Mouse (Mus musculus) fat pad, adult 2 months (tissue): Measurements from ENCODE around the gene Wdr18.

ENCODE experiments used
- DNase-seq: peaks from one replicate; pipeline ENCODE4 v3.0.0-alpha.2; 2011; ENCODE audit warnings: low read depth, low spot score; ENCODE audit errors: extremely low read depth

Gene Wdr18

DNA sequence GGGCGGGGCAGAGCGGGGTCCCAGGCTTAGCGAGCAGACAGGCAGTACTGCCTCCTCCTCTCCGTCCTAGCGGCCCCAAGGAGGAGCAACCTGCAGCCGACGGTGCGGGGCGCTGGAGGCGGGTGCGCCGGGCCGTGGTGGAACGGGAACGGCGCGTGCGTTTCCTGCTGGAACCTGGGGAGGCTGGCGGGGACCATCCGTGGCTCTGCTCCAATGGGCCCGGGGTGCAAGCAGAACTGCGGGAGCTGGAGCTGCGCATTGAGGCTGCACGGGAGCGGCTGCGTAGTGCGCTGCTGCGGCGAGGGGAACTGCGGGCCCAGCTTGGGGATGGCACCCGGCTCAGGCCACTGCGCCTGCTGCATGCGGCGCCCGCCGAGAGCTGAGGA is 16.8 kb downstream of the Wdr18 start:
- no peak for DNase-seq

DNA sequence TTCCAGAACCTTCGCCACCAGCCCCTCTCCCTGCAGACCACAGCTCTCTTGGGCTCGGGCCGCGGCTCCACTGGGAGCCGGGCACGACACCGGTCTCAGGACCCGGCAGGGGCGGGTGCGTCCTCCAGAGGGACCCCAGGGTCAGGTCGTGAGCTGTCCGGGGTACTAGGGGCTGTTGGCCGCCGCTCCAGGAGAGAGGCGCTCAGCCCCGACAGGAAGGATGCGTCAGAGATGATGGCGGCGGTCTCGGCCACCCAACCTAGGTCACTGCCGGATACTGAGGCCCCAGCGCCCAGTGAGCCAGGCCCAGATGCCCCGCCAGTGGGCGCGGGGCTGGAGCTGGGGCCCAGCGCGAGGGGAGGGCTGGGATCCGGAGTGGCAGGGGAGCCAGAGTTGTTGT is 17.4 kb downstream of the Wdr18 start:
- DNase-seq = no peak

DNA sequence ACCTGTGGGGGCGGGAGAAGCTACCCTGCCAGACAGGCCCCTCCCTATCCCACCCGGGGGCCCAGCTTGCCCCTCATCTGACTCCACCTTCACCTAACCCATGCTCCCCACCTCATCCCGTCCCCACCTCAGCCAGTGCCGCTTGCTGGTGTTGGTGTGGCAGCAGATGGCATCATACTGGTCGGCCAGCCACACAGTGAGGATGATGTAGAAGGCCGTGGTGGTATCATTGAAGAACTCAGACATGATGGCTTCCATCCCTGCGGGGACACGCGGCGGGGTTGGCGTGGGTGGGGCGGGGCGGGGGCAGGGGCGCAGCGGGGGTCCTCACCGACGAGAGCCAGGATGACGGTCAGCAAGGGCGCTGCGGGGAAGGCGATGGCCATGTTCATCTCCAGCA is 18.1 kb downstream of the Wdr18 start:
- no peak for DNase-seq

DNA sequence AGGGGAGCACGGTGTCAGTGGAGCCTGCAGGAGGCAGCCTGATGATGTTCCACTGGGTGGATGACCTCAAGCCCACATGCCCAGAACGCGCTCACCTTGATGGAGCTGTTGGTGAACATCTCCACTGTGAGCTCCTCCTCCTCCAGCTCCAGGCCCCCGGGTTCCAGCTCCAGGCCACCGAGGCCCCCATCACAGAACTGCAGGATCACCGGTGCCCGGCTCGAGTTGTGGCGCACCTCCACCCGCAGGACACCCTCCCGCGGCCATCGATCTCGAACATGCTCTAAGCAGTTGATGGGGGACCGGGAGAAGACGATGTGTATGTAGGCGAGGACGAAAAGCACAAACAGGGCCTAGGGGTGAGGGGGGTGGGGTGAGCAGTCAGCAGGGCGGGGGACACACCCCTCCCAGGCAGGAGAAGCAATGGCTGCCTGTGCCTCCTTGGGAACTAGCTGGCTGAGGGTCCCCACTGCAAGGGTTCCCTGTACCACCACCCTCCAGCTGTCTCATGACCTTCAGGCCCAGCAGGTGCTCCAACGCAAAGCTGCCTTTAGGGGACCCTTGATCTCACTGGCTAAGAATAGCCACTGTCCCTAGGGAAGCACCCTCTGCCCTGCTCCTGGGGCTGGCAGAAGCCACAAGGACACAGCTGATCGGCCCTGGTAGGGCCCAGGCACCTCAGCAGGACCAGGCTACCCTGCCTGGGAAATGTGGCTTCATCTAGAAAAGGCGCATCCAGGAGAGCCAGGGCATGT is 19.6 kb downstream of the Wdr18 start:
- no peak for DNase-seq

DNA sequence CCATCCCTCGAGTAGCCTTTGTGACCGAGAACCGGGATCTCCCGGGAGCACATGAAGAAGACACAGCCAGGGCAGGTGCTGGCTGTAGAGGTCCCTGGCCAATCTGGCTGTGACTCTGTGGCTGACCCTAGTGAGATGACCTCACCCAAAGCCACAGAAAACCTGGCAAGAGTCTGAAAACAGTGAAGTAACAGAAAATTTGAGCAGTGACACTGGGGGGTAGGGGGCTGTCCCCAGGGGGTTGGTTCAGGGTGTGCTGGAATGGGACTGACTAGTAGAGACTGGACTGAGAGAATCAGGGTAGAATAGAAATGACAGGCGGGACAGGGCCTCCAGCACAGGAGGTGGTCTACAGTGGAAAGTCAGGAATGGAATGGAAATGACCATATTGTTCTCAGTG is 23.3 kb downstream of the Wdr18 start:
- no peak for DNase-seq

DNA sequence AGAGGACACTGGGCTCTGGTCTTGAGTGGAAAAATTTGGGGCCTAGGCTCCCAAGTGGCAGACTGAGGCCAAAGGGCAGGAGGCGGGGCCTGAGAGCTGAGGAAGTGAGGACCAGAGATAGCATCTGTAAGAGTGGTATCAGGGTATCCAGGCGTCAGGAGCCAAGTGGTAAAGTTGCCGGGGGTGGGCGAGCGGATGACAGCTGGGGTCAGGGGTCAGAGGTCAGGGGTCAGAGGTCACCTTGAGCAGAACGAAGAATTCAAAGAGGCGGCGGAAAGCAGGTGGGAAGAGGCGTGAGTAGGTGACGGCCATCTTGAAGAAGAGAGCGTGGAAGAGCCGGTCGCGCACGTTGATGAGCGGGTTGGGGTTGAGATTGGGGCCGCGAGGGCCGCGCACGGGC is 23.7 kb downstream of the Wdr18 start:
- DNase-seq = no peak

DNA sequence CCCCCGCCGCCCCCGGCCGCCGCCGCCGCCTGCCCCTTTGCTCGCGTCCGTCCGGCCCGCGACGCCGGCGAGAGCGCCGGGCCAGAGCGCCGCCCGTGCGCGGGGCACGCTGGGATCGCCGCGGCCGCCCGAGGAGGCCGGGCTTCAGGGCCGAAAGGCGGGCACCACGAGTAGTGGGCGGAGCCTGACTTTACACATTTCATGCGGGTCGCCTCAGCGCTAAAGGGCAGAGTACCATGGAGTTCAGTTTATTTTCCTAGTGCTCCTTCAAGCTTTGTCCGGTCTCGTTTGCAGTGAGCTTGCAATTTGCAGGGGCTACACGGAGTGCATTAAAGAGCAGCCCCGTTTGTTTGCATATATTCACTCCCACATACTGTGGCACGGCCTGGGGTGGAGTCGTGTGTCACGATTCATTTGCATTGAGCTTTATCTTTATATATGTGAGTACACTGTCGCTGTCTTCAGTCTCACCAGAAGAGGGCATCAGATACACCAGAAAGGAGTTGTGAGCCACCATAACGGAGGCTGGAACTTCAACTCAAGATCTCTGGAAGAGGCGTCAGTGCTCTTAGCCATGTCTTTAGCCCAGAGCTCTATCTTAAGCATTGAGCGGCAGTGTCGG is 24.4 kb downstream of the Wdr18 start, which contains the start of gene Tmem259:
Gene Tmem259 (minus strand): TSS at position 136 of the 622 bp plus-strand sequence.
- DNase-seq = peak; percentile 66

DNA sequence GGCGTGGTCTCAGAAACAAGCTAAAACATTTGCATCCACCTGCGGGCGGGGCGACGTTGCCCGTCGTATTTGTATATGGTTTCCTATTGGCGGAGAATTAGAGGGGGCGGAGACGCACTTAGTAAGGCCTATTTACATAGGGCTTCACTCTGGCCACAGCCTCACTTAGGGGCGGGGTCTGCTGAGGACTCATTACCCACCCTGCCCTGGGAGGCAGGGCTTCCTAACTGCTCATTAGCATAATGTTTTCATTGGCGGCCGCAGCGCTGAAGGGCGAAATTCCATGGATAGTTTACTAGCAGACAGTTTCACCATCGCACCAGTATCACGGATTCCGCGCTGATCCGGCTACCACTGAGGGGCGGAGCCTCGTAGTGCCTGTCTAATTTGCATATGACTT is 24.9 kb downstream of the Wdr18 start:
- DNase-seq = peak; percentile 99

DNA sequence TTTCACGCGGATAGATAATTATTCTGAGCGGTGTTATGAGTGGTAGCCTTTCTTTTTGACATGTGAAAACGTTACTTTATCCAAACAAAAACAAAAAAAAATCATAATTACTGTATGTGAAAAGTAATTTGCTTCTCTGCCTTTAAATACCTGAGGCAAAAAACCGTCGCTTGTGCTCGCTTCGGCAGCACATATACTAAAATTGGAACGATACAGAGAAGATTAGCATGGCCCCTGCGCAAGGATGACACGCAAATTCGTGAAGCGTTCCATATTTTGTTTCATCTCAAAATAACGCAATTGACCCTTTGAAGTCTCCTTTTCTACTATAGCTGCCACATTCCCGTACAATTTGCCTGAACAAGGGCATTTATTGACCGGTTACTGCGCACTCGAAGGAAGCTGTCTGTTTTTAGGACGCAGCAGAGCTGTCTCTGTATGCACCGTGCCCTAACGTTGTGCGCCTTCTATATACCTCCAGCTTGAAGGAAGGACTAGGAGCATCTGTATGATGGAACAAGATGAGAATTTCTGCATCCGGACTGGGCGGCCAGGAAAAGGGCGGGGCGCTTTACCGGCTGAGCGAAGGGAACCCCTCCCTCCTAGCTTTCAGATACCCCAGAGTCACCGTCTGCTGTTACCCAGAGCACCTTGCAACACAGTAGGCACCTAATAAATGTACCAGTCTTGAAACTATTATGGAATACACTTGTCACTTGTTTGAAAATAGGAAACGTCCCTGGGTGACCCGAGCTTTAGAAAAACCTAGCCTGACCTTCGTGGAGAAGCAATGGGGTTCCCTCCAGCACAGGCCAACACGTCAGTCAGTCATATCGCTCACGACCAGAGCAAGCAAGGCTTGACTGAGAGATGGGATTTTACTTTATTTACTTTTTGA is 25.6 kb downstream of the Wdr18 start:
- no peak for DNase-seq

DNA sequence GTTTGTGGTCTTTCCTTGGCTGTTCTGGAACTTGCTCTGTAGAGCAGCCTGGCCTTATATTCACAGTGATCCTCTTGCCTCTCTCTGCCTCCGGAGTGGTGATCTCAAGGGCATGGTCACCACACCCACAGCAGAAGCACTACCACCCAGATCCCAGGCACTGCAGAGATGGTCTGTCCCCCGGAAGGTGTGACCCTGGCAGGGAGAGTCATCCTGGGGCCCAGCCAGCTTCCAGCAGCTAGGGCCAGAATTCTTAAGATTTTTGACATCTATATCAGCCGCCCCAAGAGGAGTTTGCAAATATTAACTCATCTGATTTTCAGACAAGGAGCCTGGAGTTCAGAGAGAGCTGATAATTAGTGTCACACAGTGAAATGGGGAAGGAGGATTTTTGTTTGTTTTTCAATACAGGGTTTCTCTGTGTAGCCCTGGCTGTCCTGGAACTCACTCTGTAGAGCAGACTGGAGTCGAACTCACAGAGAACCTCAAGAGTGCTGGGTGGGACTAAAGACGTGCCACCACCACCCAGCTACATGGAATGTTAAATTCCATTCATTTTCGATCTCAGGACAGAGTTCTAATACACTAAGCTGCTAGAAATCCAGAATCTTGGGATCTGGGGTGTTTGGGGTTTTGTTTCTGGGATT is 26.4 kb downstream of the Wdr18 start:
- no peak for DNase-seq

DNA sequence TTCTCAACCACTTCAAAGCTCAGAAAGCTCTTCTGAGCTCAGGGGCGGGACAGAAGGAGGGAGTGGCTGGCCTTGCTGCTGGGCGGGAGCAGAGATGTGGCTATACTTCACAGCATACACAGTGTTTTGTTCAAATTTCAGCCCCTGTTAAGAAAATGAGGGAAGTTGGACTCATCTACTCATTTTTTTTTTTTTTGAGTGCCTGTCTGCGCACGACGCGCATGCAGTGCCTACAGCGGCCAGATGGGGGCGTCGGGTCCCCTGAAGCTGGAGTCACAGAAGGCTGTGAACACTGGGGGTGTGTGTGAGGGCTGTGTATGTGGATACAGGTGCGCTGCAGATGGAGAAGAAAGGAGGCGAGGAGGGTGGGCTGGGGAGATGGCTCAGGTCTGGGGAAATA is 27.0 kb downstream of the Wdr18 start:
- no peak for DNase-seq

DNA sequence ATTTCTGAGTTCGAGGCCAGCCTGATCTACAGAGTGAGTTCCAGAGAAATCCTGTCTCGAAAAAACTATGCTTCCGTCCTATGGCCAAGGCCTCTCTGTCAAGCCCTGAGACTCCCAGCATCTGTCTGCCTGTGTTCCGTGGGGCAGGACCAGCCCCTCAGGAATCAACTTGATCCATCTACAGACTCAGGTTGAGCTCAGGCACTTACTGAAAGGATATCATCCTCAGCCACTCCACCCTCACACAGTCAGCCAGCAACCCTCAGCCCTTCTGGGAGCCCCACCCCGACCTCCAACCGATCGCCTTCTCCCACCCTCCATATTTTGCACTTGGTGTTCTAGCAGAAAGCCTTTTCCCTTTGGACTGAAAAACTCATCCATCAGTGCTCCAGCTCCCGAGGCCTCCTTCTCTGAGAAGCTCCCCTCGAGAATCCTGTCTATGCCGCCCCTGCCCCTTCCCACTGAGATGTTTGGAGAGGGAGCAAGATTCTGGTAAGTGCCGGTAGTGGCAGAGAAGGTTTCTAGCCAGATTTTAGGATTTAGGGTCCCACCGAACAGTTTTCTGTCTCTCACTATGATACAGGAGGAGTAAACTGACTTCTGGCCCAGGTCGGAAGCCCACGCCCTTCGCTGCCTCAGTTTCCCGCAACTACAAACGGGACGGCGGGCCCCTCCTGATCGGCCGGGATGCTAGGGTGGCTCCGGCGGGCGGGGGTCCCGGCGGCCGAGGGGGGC is 28.0 kb downstream of the Wdr18 start:
- DNase-seq = no peak

DNA sequence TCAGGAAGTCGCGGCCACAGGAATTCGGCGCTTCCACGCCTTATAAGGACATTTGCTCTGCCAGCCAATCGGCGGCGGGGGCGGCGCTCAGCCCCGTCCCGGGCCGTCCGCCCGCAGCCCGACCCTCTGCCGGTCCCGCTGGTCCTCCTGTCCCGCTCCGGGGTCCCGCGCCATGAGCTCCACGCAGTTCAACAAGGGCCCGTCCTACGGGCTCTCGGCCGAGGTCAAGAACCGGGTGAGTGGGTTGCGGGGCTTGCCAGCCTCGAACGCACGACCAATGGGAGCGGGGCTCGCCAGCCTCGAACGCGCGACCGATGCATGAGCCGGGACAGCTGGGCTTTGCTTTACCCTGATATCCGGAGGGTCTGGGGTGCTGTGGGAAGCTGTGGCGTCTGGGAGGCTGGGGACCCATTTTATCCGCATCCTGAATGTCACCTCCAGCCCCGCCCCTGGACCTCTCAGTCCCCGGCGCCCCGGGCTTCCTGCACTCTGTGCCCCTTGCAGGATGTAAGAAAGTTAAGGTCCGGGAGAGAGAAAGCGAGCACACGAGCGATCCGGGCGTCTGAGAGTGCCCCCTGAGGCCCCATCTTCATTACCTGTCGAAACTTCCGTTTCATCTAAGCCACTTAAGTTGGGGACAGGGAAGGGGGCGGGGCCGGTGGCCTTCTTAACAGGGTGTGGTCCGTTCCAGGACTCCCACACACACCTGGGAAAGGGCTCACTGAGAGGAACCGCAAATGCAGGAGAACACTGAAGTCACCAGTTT is 28.7 kb downstream of the Wdr18 start, which contains the start of gene Cnn2:
Gene Cnn2 (plus strand): TSS at position 79 of the 766 bp plus-strand sequence.
- peak; percentile 56 for DNase-seq

DNA sequence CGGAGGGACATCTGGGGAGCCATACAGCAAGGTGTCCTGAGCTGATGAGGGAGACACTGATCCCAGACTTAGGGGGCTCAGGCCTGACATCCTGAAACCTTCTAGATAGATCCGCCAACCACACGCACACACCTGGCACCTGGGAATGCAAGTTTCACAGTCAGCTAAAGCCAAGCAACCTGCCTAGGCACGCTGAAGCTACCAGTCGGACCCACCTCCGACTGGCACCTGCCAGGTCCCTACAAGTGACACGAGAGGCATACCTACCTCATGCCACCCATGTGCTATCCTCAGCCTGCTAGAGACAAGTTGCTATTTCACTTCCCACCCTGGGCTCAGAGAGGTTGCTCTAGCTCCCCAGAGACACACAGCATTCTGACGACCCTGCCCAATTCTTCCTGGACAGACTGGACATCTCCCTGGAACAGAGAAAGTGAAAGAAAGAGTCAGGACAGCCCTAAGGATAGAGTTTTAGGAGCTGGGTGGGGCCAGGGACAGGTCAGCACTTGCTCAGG is 29.4 kb downstream of the Wdr18 start:
- peak; percentile 58 for DNase-seq

DNA sequence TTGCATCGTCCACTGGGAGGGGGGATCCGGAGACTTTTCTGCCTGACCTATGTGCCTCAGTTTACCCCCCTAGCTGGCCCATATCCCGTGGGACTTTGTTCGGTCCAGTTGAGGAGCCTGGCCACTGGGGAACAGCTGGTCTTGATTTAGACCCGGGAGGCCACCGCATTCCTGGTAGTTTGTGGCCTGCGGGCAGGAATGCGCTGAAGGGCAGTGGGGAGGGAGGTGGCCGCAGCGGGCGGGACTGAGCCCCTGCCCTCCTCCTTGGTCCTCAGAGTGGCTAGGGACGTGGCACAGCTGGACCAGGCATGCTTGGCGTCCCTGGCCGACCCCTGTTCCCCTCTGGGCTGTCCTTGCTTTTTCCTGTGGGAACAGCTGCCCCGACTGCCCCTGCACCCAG is 29.9 kb downstream of the Wdr18 start:
- no peak for DNase-seq

DNA sequence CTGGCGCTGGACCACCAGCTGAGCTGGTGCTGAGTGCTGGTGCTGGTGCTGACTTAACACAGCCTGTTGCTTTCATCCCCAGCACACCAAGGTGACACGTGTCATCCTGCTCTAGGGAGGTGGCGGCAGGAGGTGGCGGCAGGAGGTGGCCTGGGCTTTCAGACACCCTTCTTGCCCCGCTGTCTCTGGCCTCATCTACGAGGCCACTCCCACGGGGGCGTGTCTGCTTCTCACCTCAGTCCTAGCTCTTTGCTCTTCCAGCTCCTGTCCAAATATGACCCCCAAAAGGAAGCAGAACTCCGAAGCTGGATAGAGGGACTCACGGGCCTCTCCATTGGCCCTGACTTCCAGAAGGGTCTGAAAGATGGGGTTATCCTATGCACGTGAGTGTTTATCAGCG is 31.1 kb downstream of the Wdr18 start:
- no peak for DNase-seq

DNA sequence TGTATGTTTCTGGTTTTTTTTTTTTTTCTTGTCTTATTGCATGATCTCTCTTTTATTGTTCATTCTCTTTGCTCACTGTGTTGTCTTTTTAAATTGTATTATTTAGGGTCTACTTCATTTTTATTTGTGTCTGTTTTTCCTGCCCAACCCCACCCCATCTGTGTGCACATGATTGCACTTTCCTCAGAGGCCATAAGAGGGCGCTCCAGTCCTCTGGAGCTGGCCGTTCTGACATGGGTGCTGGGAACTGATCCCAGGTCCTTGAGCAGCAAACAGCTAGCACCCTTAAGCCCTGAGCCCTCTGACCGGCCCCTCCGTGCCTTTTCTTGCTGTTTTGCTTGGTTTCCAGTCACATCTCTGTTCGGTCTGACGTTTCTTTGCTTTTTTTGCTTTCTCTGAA is 31.6 kb downstream of the Wdr18 start:
- no peak for DNase-seq

DNA sequence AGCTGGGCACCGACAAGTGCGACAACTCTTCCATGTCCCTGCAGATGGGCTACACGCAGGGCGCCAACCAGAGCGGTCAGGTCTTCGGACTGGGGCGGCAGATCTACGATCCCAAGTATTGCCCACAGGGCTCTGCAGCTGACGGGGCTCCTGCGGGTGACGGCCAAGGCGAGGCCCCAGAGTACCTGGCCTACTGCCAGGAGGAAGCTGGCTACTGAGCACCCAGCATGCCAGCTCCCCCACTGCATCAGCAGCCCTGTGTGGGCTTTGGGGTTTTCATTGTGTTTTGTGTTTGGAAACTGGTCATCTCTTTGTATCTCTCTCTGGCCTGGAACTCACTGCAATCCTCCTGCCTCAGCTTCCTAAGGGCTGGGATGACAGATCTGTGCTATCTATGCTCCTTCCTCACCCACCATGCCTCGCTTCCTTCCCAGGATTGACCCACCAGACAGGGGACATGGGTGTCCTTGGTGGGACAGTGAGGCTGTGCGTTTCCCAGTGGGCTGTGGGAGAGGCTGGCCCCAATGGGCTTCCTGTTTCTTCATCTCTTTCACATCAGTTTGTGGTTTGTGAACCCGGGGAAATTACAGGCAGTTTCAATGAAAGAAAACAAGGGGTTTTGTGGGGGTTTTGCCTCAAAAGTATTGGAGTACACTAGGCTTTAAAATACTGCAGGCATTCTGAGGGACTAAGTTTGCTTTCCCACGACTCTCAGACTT is 34.6 kb downstream of the Wdr18 start:
- DNase-seq = no peak

DNA sequence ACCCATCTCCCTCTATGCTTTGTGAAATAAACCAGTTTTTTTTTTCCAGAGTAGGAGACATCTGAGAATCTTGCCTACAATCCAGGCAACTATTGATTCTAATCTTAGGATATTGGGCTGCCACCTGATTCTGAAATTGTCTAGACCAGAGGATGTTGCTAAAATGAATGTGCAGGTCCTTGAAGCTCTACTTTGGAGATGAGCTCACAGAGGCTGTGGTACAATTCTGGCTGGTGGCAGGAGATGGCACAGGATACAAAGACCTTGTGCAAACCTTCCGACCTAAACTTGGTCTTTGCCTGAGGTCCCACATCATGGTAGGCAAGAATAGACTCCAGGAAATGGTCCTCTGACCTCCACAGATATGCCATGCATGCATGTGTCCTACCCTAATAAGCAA is 35.7 kb downstream of the Wdr18 start:
- DNase-seq = no peak
